Mouse (Mus musculus) activated CD4-positive, CD25-positive, alpha-beta regulatory T cell, adult 4 months (primary cell): ENCODE data around the gene Ing4. TPM values are rescaled to one million over a fixed set of nuclear protein-coding genes. Genes with fewer than 3 reads are reported as not detected.
"Not testable (repeated sequence)": the region's sequence is repeated elsewhere in the genome, so short reads cannot be mapped to it uniquely, and the experiment has no call there.

Experiments used
- ATAC-seq: one replicate; pipeline ENCODE4 v1.8.0; 2017
- polyA plus RNA-seq, 2 experiments: library from polyadenylated mRNA; unstranded; fragments of 100-300 nt; shearing (Covaris generic); gene quantifications; one replicate each; pipeline ENCODE4 v1.2.1; 2017

The Ing4 gene
- polyA plus RNA-seq, 2 experiments from 2014 or later, result 41.5 to 48.1 TPM

- no peak for ATAC-seq
These were observed 2.5 kb downstream of the Ing4 start for GRCm38 (mm10) chr6:125042081-125042480.

- peak; percentile 57 for ATAC-seq
These were observed 7.1 kb downstream of the Ing4 start for GRCm38 (mm10) chr6:125046691-125047090.

GRCm38 (mm10) chr6:125049678-125050077 is 10.1 kb downstream of the Ing4 start, which contains the start of gene Acrbp:
TSS of gene Acrbp (plus strand) at chr6:125049689.
- no peak for ATAC-seq

- no peak for ATAC-seq
These were observed 11.7 kb downstream of the Ing4 start for GRCm38 (mm10) chr6:125051237-125051636.

- ATAC-seq, result no peak
These were observed 21.9 kb downstream of the Ing4 start for GRCm38 (mm10) chr6:125061493-125061892.

- no peak for ATAC-seq
These were observed 23.0 kb downstream of the Ing4 start for GRCm38 (mm10) chr6:125062511-125062910.

GRCm38 (mm10) chr6:125063906-125064305 is 24.3 kb downstream of the Ing4 start:
- no peak for ATAC-seq

- not testable (repeated sequence) for ATAC-seq
These were observed 25.7 kb downstream of the Ing4 start for GRCm38 (mm10) chr6:125065223-125065622.

GRCm38 (mm10) chr6:125067571-125067995 is 28.0 kb downstream of the Ing4 start, which contains the start of gene Lpar5:
TSS of gene Lpar5 (plus strand) at chr6:125067920.
- ATAC-seq, result peak; percentile 17

GRCm38 (mm10) chr6:125071170-125071895 is 31.8 kb downstream of the Ing4 start:
- peak; percentile 85 for ATAC-seq

GRCm38 (mm10) chr6:125071896-125072279 is 32.3 kb downstream of the Ing4 start:
- no peak for ATAC-seq

- ATAC-seq, result no peak
These were observed 34.3 kb downstream of the Ing4 start for GRCm38 (mm10) chr6:125073825-125074224.

- no peak for ATAC-seq
These were observed 41.8 kb downstream of the Ing4 start for GRCm38 (mm10) chr6:125081394-125081793.

GRCm38 (mm10) chr6:125081797-125082560 is 42.4 kb downstream of the Ing4 start:
- no peak for ATAC-seq

- no peak for ATAC-seq
These were observed 43.3 kb downstream of the Ing4 start for GRCm38 (mm10) chr6:125082801-125083386.

- ATAC-seq, result peak; percentile 80
These were observed 44.9 kb downstream of the Ing4 start for GRCm38 (mm10) chr6:125084424-125084823.

- no peak for ATAC-seq
These were observed 48.4 kb downstream of the Ing4 start for GRCm38 (mm10) chr6:125087937-125088336.

- ATAC-seq, result no peak
These were observed 49.2 kb downstream of the Ing4 start for GRCm38 (mm10) chr6:125088561-125089321.

- ATAC-seq, result peak; percentile 12
These were observed 50.2 kb downstream of the Ing4 start for GRCm38 (mm10) chr6:125089521-125090321.

- ATAC-seq, result no peak
These were observed 51.0 kb downstream of the Ing4 start for GRCm38 (mm10) chr6:125090341-125091085.

GRCm38 (mm10) chr6:125092372-125092771 is 52.8 kb downstream of the Ing4 start:
- no peak for ATAC-seq
